Mouse (Mus musculus): Measurements from ENCODE around the gene Gmds.

Gene Gmds

GRCm38 (mm10) chr13:32026226-32026975 is 312.1 kb downstream of the Gmds start:
- DNase-seq (ENCODE audit: low spot score): no peak

GRCm38 (mm10) chr13:32024822-32025221 is 313.7 kb downstream of the Gmds start:
- DNase-seq (ENCODE audit: low spot score): no peak

GRCm38 (mm10) chr13:32020455-32021249 is 317.9 kb downstream of the Gmds start:
- DNase-seq (ENCODE audit: low spot score): no peak

- DNase-seq (ENCODE audit: low spot score): no peak
Observed at GRCm38 (mm10) chr13:32019256-32019620, 319.3 kb downstream of the Gmds start.

GRCm38 (mm10) chr13:32018518-32019255 is 319.9 kb downstream of the Gmds start:
- peak; percentile 10 for DNase-seq (ENCODE audit: low spot score)

- DNase-seq (ENCODE audit: low spot score): no peak
Observed at GRCm38 (mm10) chr13:32008802-32009201, 329.7 kb downstream of the Gmds start.

GRCm38 (mm10) chr13:32008116-32008641 is 330.4 kb downstream of the Gmds start:
- no peak for DNase-seq (ENCODE audit: low spot score)

GRCm38 (mm10) chr13:31993391-31993790 is 345.1 kb downstream of the Gmds start:
- no peak for DNase-seq (ENCODE audit: low spot score)

GRCm38 (mm10) chr13:31992409-31993201 is 345.9 kb downstream of the Gmds start:
- no peak for DNase-seq (ENCODE audit: low spot score)

- no peak for DNase-seq (ENCODE audit: low spot score)
Observed at GRCm38 (mm10) chr13:31981198-31981597, 357.3 kb downstream of the Gmds start.

GRCm38 (mm10) chr13:31978126-31978525 is 360.4 kb downstream of the Gmds start:
- DNase-seq (ENCODE audit: low spot score): no peak

- no peak for DNase-seq (ENCODE audit: low spot score)
Observed at GRCm38 (mm10) chr13:31974751-31975479, 363.6 kb downstream of the Gmds start.

GRCm38 (mm10) chr13:31971040-31971501 is 367.5 kb downstream of the Gmds start:
- DNase-seq (ENCODE audit: low spot score): no peak

- no peak for DNase-seq (ENCODE audit: low spot score)
Observed at GRCm38 (mm10) chr13:31968272-31968671, 370.3 kb downstream of the Gmds start.

- no peak for DNase-seq (ENCODE audit: low spot score)
Observed at GRCm38 (mm10) chr13:31966931-31967532, 371.5 kb downstream of the Gmds start.

GRCm38 (mm10) chr13:31960514-31960913 is 378.0 kb downstream of the Gmds start:
- DNase-seq (ENCODE audit: low spot score): no peak

GRCm38 (mm10) chr13:31958346-31959335 is 379.9 kb downstream of the Gmds start:
- no peak for DNase-seq (ENCODE audit: low spot score)

- DNase-seq (ENCODE audit: low spot score): no peak
Observed at GRCm38 (mm10) chr13:31956584-31956983, 382.0 kb downstream of the Gmds start.

- DNase-seq (ENCODE audit: low spot score): no peak
Observed at GRCm38 (mm10) chr13:31956112-31956511, 382.4 kb downstream of the Gmds start.
